Mouse (Mus musculus) liver, adult 2 months (tissue): ENCODE results near the gene Card11.

Experiments used
- CTCF ChIP-seq: fragments of 200-500 bp; IDR thresholded peaks from 2 replicates; pipeline ENCODE4 v1.5.1; 2011; ENCODE audit warnings: low read depth, low read length, control low read depth
- POLR2A ChIP-seq: fragments of 200-500 bp; IDR thresholded peaks from 2 replicates; pipeline ENCODE4 v1.6.1; 2011; ENCODE audit warnings: low read length, control low read depth; ENCODE audit not compliant: insufficient read depth; ENCODE audit errors: extremely low read depth

DNA sequence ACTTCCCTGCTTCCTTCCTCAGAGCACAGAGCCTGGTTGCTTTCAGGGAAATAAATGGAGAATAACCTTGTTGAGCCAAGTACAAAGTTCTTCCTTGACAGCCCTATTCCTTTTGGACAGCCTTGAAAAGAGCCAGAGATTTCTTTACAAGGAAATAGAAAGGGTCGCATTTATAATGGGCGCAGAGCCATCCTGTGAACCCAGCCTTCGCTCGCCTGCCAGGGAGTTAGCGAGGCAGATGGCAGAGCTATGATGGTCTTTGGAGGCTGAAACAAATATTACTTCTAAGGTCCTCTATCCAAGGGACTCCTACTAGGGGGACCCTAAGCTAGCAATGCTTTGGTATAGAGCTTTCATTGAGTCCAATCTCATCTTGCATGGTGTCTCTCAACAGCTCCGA lies 35.0 kb upstream of the Card11 start:
- TF ChIP-seq CTCF (no peak), POLR2A (no peak)
